Mouse (Mus musculus) erythroblast, embryonic 14.5 days (primary cell): ENCODE measurements at regions not wholly inside any gene's neighbourhood (a gene's known extent, or its start where the extent isn't known, plus 50 kb on each side); places are given as distances from the start of the nearest gene placed in this dataset.

ENCODE experiments used
- H3K27me3 ChIP-seq: 2 replicates; pipeline ENCODE4 v1.6.1; 2012; ENCODE audit warnings: inconsistent platforms; ENCODE audit not compliant: control insufficient read depth
- H3K36me3 ChIP-seq: 2 replicates; pipeline ENCODE4 v1.6.1; 2012; ENCODE audit warnings: mild to moderate bottlenecking, inconsistent platforms; ENCODE audit not compliant: control insufficient read depth
- H3K4me1 ChIP-seq: 2 replicates; pipeline ENCODE4 v1.6.1; 2012; ENCODE audit warnings: inconsistent platforms; ENCODE audit not compliant: control insufficient read depth
- H3K4me3 ChIP-seq: replicated peaks from 2 replicates; pipeline ENCODE3; 2012; ENCODE audit warnings: moderate library complexity, mild to moderate bottlenecking, inconsistent platforms
- H3K9me3 ChIP-seq: 2 replicates; pipeline ENCODE4 v1.6.1; 2012; ENCODE audit warnings: low read length, inconsistent platforms, mixed read lengths; ENCODE audit not compliant: control insufficient read depth
- GATA1 ChIP-seq: IDR thresholded peaks from 2 replicates; pipeline ENCODE4 v1.6.1; 2012; ENCODE audit warnings: low read length, inconsistent platforms, mixed read lengths
- TAL1 ChIP-seq: IDR thresholded peaks from 3 replicates; pipeline ENCODE4 v1.6.1; 2012; ENCODE audit warnings: low read length, inconsistent platforms, mixed read lengths

DNA sequence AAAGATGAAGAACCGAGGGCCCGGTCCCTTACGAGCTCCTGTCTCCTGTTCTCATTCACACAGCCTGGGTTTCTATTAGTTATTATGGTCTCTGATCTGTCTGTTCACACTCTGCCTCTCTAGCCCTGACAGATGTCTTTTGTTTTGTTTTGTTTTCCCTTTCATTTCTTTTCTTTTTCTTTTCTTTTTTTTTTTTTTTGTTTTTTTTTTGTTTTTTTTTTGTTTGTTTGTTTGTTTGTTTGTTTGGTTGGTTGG lies 55.8 kb upstream of the Cpm start:
- Histone ChIP-seq H3K9me3 (no peaks in the 10 kb centered on the region), H3K36me3 (no peaks in the 10 kb centered on the region), H3K4me3 (no peak overlapping the region), H3K4me1 (no peaks in the 10 kb centered on the region), H3K27me3 (peaks cover 21% of the 10 kb centered on the region)
- no peak for TF ChIP-seq GATA1
- no peak for TF ChIP-seq TAL1

DNA sequence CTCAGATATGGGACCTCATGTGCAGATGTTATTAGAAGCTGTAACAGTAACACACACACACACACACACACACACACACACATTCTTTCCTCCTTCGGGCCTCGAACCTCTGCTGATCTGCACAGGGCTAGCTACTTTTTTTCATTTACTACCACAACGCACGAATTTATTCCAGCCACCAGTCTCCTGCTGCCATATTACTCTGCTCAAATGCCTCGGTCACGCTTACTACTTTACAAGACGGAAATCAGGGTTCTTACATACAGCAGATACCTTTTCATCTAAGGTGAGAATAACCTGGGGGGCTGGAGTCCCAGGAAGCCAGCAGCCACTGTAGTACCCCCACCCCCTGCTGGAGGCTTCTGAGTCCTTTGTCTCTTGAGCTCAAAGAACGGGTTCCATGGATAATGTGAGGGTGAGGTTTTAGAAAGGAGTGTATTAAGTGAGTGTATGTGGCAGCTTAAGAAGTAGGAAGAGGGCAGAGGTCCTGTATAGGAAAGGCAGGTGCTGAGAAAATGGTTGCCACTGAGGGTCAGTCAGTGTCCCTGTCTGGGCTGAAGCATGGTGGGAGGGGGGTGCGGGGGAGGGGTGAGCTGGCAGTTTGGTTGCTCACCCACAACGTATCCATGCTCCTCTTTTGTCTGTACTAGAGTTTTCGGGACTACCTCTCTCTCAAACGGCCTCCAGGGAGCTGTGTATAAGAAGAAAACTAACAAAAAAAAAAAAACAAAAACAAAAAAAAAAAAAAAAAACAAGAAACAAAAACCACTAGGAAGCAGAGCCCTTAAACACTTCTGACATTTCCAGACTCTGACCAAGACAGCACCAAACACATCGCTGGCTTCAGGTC lies 56.3 kb upstream of the Cpm start:
- Histone ChIP-seq H3K36me3 (no peaks in the 10 kb centered on the region), H3K4me3 (no peak overlapping the region), H3K9me3 (no peaks in the 10 kb centered on the region), H3K4me1 (no peaks in the 10 kb centered on the region), H3K27me3 (peaks cover 21% of the 10 kb centered on the region)
- TF ChIP-seq TAL1 (no peak), GATA1 (no peak)

DNA sequence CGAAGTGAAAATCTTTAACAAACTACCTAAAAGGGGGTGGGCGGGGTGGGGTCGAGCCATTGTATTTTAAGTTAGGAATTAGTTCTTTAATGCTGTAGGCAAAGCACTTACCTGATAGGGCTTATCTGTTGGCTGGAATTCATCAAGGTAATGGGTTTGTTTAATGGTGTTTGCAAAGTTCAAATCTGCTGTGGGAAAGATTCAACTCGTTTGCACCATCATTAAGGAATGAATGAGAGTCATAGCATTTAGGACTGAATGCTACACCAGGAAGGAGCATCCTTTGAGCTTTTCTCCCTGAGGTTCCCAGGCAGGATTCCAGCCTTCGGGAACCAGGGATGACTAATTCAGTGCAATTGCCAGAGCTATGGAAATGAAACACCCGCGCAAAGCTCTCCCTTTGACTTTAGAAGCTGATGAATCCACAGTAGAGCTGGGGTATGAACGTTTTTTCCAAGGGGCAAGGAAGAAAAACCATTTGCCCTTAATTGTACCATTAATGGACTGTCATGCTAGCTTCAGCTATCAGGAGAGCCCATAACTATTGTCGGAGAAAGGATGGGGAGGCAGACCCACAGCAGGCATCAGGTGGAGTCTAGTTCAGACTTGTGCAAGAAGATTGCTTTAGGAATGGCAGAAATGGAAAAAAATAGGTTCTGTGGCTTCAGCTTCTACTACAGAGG lies 57.3 kb upstream of the Cpm start:
- H3K9me3 ChIP-seq = peaks cover 3% of the 10 kb centered on the region
- TF ChIP-seq GATA1 = no peak
- no peak for TF ChIP-seq TAL1
- H3K36me3 ChIP-seq = no peaks in the 10 kb centered on the region
- H3K4me1 ChIP-seq = no peaks in the 10 kb centered on the region
- H3K27me3 ChIP-seq = peaks cover 21% of the 10 kb centered on the region
- no peak overlapping the region for H3K4me3 ChIP-seq

DNA sequence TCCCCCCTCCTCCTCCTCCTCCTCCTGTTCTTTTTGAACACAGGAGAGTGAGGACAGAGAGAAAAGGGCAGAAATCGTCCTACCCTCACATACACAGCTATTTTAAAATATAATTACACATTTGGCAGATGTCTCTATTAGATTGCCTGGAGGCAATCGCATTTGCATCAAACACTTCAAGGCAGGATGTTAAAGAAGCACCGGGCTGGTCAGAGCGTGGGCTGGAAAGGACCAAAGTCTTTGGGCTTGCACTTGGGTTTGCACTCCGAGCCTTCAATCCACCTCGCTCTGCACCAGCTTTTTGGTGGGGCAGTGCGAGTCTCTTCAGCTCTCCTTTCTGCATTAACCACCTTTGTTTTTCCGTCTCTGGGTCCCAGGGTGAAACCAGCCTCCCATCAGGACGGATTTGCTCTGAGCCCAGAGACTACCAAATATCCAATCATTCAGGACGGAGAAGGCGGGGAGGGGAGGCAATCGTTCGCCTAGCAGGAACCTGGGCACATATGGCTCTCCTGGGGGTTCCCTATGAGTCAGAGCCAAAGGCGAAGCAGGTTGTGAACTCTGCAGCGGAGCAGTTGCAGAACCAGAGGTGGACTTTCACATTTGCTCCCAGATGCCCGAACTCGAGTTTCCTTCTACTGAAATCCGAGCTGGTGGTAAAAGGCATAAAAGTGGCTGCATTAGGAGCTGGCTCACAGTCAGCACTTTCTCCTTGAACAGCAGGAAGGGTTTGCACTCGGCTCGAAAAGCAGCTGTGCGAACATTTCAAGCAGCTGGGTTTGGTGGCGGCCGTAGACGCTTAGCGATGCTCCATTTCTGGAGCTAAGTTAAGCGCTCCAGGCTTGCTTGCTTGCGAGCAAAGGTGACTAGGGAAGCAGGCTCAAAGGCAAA lies 58.1 kb upstream of the Cpm start:
- H3K36me3 ChIP-seq = no peaks in the 10 kb centered on the region
- peaks cover 9% of the 10 kb centered on the region for H3K9me3 ChIP-seq
- TF ChIP-seq GATA1 = no peak
- no peak for TF ChIP-seq TAL1
- no peaks in the 10 kb centered on the region for H3K4me1 ChIP-seq
- peaks cover 21% of the 10 kb centered on the region for H3K27me3 ChIP-seq
- peak overlapping the region; percentile 16 for H3K4me3 ChIP-seq

DNA sequence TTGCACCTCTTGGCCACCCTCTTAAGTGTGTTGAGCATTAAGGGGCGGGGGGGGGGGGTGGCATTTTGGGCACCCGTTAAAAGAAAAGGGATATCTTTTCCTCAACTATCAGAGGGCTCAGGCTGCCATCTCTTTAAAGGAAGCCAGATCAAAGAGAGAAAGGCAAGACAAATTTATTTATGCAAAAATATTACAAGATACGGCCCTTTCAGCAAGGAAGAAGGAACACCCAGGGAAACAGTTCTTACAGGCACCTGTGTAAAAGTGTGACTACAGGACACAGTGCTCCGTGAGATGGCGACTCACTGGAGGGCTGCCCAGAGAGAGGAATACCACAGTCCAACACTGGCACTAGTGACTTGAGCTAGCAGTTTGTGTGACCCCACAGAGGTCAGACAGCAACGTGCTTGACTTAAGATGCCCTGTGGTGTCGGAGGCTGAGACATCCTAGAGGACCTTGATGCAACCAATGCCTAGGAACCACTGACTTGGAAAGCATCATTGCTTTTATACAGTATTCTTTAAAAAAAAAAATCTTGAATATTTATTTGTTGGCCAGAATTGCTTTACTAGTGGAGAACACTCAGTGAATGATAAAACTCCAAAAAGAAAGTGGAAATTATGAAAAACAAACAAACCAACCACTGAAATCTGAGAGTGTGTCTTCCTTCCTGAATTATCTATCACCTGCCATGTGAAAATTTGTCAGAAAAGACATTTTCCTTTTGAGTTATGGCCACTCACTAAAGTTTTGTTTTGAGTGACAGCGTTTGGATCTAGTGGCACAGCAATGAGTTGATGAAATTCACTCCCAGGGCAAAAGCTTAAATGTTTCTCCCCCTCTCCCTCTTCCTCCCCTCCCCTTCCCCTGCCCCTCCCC lies 59.0 kb upstream of the Cpm start:
- H3K4me1 ChIP-seq = no peaks in the 10 kb centered on the region
- no peak overlapping the region for H3K4me3 ChIP-seq
- no peaks in the 10 kb centered on the region for H3K36me3 ChIP-seq
- peaks cover 21% of the 10 kb centered on the region for H3K27me3 ChIP-seq
- TF ChIP-seq GATA1 = no peak
- no peak for TF ChIP-seq TAL1
- peaks cover 10% of the 10 kb centered on the region for H3K9me3 ChIP-seq

DNA sequence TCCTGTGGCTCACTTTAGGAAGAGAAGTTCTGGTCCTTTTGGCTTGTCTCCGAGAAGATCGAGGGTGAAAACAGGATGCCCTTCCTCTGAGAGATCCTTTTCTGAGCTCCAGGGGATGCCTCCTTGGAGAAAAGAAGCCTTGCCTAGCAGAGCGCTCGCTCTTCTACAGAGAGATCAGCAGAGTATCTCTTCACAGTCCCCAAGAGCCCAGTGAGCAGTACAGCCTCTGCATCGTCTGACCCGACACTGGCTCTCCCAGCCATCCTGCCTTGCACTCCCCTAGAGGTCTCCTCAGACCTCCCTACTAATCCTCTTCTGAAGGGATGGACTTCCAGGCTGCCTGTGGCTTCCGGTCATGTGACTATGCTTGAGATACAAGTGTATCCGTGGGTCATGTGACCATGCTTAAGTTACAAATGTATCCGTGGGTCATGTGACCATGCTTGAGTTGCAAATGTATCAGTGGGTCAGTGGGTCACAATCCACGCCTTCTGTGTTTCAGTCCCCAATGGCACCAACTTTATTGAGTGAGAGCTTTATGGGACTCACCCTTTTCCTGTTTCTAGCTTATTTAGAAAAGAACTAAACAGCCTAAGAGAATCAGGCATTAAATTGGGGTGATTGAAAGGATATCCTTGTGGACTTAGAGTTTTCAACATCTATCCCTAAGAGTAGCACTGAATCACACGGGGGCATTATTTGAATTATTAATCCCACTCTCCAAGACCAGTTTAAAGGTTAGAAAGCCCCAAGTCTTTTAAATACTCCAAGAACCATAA lies 59.8 kb upstream of the Cpm start:
- no peaks in the 10 kb centered on the region for H3K4me1 ChIP-seq
- H3K36me3 ChIP-seq = no peaks in the 10 kb centered on the region
- H3K27me3 ChIP-seq = peaks cover 21% of the 10 kb centered on the region
- no peak overlapping the region for H3K4me3 ChIP-seq
- peaks cover 10% of the 10 kb centered on the region for H3K9me3 ChIP-seq
- TF ChIP-seq TAL1 (no peak), GATA1 (no peak)

DNA sequence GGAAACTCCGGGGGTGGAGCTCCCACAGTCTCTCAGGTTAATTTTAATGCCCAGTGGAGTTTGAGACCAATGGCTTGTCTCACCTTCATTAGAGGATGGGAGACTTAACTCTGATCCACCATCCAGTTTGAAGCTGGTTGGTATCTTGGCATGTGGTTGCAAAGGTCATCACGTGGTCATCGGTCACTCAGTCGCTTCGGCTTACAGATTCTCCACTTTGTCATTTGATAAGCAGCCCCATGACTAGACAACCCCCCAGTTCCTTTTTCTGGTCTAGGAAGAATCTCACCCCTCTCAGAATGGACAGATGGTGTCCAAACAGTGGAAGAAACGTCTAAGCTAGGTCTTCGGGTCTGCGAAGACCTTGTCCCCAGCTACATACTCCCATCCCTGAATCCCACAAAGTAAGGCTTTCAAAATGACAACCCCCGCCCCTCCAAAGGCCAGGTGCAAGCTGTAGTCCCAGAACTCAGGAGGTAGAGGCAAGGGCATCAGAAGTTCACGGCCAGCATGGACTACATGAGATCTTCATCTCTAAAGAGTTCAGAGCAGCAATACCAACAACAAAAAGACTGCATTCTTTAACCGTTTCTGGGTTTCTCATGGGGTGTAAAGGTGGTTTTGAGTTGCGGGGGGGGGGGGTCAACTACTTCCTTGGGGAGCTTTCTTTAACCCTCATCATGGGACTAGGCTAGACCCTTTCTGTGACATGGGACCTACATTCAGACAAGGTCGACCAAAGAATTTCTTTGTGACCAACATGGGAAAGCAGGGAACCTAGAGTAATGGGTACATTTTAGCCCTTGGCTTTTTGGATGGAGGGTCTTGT lies 60.6 kb upstream of the Cpm start:
- Histone ChIP-seq H3K27me3 (peaks cover 21% of the 10 kb centered on the region), H3K4me3 (no peak overlapping the region), H3K4me1 (no peaks in the 10 kb centered on the region), H3K36me3 (no peaks in the 10 kb centered on the region), H3K9me3 (peaks cover 10% of the 10 kb centered on the region)
- TF ChIP-seq GATA1 = no peak
- TF ChIP-seq TAL1 = no peak

DNA sequence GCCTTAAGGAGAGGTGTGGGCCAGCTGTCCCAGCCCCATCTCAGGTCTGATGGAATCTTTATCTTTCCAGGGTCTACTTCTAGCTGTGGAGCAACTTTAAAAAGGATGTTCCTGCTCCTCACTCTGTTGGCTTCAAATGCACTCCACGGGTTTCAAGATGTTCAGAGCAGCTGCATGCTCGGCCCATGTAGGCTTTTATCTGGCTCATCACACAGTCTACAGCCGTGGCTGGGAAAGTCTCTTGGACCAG lies 61.2 kb upstream of the Cpm start:
- no peaks in the 10 kb centered on the region for H3K4me1 ChIP-seq
- no peak for TF ChIP-seq TAL1
- H3K9me3 ChIP-seq = peaks cover 10% of the 10 kb centered on the region
- H3K27me3 ChIP-seq = peaks cover 21% of the 10 kb centered on the region
- H3K36me3 ChIP-seq = no peaks in the 10 kb centered on the region
- H3K4me3 ChIP-seq = no peak overlapping the region
